Mouse (Mus musculus): Measurements from ENCODE around the gene Tlr9.

Tlr9 gene

GRCm38 (mm10) chr9:106222261-106222851 lies at the start of gene Tlr9:
TSS of gene Tlr9 (plus strand) at chr9:106222598.
- DNase-seq, result peak; percentile 93

GRCm38 (mm10) chr9:106173363-106173762 lies 49.0 kb upstream of the Tlr9 start:
- DNase-seq, result no peak

- DNase-seq, result no peak
Measured at GRCm38 (mm10) chr9:106175552-106176200, 46.7 kb upstream of the Tlr9 start.

DNA sequence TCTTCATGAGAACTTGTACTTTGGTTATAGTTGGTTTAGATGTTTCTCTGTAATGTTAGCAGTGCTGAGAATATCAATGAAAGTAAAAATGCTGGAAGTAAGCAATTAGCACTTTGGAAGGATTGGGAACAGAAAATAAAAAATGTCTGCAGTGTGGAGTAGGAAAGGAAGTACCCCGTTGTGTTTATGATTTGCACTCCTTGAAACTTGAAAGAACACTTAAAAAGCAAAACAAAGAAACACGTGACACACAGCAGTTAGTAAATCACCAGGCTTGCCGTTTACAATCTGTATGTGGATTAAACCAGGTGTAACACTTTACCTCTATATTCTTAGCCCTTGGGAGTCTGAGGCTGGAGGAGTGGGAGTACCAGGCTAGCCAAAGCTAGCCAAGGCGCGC lies 45.6 kb upstream of the Tlr9 start:
- no peak for DNase-seq

DNA sequence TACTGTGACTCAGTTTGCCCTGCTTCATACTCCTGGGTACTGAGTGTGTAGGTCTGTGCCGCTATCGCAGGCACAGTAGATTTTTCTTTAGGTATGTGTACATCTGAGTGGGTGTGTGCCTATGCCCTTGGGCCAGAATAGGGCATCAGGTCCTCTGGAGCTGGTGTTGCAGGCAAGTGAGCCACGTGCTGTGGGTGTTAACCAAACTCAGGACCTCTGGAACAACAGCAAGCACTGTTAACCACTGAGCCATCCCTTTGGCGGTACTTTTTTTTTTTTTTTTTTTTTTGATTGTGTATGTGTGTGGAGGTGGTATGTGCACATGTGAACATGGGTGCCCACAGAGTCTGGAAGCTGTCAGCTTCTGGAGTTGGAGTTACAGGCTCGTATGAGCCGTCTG lies 44.6 kb upstream of the Tlr9 start:
- DNase-seq, result peak; percentile 55

GRCm38 (mm10) chr9:106179454-106179853 lies 42.9 kb upstream of the Tlr9 start:
- DNase-seq, result peak; percentile 39

- DNase-seq, result no peak
Measured at GRCm38 (mm10) chr9:106179964-106180363, 42.4 kb upstream of the Tlr9 start.

DNA sequence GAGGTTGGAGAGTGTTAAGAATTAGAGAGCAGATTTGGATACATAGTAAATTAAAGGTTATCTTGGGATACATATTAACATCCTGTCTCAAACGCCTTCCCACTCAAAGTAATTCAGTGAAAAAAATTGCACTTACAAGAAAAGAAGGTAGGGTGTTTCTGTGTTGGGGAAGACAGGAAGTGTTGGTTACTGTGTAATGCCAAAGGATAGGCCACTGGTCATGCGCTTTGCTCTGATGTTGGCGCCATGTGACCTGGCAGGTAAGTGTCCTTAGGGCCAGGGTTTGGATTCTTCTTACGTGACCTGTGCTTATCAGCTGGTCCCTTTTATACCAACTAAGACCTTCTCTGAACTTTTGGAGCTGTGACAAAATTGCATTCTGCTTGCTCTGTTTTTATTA lies 40.3 kb upstream of the Tlr9 start:
- DNase-seq, result peak; percentile 70

GRCm38 (mm10) chr9:106183996-106184395 lies 38.4 kb upstream of the Tlr9 start:
- peak; percentile 78 for DNase-seq

DNA sequence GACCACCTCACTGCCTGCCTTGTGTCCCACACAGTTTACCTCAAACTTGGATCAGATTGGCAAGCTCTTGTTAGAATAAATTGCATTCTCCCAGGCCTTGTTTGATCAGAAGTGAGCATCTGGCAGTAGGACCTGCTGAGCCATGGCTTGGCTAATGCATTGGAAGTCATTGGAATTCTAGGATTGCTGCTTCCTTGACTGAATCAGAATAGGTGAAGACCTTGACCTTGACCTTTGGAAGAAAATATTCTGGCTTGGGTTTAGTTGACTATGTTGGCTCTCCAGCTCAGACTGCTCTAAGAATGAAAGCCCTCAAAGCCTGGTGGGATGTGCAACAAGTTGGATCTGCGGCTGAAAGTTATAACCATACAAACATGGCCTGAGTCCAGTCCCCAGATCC lies 31.0 kb upstream of the Tlr9 start:
- no peak for DNase-seq

GRCm38 (mm10) chr9:106192024-106192423 lies 30.4 kb upstream of the Tlr9 start:
- DNase-seq, result peak; percentile 81

GRCm38 (mm10) chr9:106192998-106193397 lies 29.4 kb upstream of the Tlr9 start:
- peak; percentile 94 for DNase-seq

DNA sequence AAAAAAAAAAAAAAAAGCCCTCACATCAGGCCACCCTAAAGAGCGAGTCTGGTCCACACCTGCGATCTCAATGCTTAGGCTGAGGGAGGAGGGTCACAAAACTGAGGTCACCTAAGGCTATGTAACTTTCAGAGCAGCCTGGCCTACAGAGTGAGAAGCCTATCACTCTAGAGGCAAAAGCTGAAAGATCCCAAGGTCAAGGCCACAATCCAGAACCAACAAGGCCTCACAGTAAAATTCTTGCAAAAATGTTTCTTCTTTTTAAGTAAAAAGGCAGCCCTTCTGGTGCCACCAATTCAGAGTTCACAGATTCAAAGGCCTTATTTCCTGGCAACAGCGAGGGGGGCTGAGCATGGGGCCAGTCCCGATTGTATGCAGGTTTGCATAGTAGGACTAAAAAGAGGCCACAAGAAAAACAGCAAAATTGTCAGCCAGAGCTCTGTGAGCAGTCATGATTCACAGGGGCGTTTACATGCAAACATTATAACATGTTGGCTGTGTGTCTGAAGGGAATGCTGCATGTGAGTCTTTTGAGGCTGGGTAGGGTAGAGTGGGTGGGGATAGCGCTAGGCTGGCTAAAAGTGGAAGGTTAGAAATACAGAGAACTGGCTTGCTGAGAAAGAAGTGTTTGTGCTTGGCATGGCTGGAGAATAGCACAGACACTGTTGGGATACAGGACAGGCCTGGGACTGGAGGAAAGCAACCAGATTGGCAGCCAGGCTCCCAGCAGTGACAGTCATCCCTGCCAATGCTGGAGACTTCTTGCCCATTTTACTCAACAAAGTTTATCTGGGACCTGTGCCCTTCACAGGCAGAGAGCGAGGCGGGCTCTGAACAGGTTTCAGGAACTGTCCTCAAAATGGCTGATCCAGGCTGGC lies 28.2 kb upstream of the Tlr9 start:
- DNase-seq, result peak; percentile 90

GRCm38 (mm10) chr9:106195693-106196092 lies 26.7 kb upstream of the Tlr9 start:
- peak; percentile 88 for DNase-seq

- DNase-seq, result peak; percentile 90
Measured at GRCm38 (mm10) chr9:106197081-106197713, 25.2 kb upstream of the Tlr9 start.

DNA sequence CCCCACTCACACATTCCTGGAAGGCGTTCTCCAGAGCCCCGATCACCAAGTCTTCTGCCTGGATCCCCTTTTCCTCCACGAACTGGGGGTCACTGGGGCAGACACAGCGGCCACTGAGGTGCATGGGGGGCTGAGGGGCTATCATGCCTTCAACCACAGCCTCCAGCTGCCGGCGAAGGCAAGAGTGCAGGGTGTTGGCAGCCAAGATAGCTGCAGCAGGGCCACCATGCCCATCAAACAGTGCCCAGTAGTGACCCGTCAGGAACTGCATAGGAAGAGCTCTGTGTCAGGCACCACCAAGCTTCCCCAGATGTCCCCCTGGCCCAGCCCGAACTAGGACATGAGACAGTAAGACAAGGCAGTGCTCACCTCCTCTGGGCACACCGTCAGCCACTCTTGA lies 24.7 kb upstream of the Tlr9 start:
- peak; percentile 90 for DNase-seq

GRCm38 (mm10) chr9:106198962-106199458 lies 23.4 kb upstream of the Tlr9 start:
- DNase-seq, result peak; percentile 99

GRCm38 (mm10) chr9:106199535-106200272 lies 22.7 kb upstream of the Tlr9 start, which contains the start of gene Ppm1m:
TSS of gene Ppm1m (minus strand) at chr9:106199746.
- peak; percentile 92 for DNase-seq

- no peak for DNase-seq
Measured at GRCm38 (mm10) chr9:106201895-106202294, 20.5 kb upstream of the Tlr9 start.

DNA sequence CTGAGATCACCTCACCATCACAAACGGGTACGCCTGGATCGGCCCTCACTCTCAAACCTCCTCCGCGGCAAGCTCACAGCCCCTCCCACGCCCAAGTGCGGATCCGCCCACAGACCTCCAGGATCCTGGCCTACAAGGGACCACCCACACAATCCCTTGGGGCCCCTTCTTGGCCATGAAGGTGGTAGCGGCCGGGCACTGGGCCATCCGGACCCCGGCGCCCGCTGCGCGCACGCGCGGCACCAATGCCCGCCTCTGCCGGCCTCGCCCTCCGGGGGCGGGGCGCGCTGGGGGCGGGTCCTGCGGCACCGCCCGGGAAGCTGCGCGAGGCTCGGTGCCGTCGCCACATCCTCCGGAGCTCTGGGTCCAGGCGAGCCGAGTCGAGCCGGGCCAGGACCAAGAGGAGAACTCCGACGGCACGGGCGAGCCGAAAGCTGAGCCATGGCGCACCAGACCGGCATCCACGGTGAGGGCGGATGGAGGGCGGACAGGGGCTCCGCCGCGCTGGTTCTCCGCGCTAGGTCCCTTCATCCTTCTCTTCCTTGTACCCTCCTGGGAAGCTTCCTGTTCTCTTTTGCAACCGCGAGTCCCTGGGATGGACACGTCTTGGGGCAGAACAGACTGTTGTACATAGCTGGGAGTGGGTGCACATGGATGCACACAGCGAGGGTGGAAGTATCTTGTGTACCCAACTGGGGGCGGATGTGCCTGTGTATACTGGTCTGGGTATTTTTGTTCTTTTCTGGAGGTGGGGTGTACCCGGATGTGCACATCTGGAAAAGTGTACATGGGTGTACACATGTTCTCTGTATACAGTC lies 19.4 kb upstream of the Tlr9 start, which contains the start of gene Twf2:
Gene Twf2, plus strand, starts transcription at position 290 of the 818 bp plus-strand sequence.
- peak; percentile 100 for DNase-seq
